Mouse (Mus musculus): ENCODE data around the gene Ripor2.

DNA sequence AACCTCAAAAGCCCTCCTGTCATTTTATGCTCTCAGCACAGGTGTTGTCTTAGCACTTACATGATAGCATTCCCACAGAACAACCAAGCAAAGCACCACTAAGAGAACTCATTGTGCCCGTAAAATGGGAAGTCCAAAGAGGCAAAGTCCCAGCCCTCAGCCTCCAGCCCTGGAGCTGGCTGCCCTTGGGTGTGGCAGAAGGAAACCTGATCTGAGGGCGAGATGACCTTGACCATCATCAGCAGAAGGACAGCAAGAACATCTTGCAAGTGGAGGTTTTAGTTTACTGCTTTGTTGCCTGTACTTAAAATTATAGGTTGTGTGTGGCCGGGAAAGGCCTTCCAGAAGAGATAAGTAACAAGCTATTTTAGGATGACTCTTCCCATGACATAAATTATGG is 6.9 kb upstream of the Ripor2 start:
- TF ChIP-seq CTCF (IDR thresholded peaks at IDR 0.05; ENCODE audit: borderline replicate concordance, insufficient read depth, low read length) (no peak), POLR2A (IDR thresholded peaks at IDR 0.05; ENCODE audit: low read depth, low read length) (no peak)

Measured in embryonic fibroblast, embryonic 13.5 days (primary cell).